Mouse (Mus musculus) regulatory T cell (primary cell): ENCODE measurements at regions not wholly inside any gene's neighbourhood (a gene's known extent, or its start where the extent isn't known, plus 50 kb on each side); places are given as distances from the start of the nearest gene placed in this dataset.

Experiments
- in situ Hi-C: fragments of 300-600 bp; cut with MboI, MseI; formaldehyde crosslinking; loops from one replicate; pipeline ENCODE4 v1.15.1; 2025; ENCODE audit warnings: high pct_unique_total_duplicates

DNA sequence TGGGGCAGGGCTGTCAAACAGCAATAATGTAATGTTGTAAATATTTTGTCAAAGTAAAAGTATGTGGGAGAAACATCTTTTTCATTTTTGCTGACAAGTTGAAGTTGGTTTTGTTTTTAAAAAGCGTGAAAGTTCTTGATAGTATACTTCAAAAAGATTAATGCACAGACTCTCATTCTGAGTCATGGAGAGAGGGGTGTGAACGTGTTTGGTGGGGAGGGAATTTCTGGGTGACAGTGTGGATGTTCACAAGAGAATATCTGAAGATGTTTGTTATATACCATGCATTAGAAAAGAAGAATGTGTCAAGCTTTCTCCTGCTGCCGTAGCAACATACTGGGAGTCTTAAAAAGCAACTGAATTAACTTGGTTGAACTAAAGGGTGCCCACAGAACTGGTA, 57.0 kb downstream of the Rps29 start:
- in situ Hi-C loops = no loop called here

DNA sequence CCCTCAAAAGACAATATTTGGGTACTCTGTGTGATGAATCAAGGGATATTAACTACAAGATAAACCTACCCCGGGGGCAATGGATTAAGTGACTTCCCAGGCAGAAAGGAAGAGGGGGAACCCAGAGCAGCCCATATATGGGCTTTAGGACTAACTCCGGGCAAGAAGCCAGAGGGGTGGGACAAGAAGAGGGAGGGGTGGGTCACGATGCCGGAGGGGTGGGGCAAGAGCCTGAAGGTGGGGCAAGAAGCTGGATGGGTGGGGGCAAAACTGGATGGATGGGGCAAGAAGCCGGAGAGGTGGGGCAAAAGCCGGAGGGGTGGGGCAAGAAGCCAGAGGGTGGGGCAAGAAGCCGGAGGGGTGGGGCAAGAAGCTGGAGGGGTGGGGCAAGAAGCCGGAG, 64.1 kb downstream of the Rps29 start:
- in situ Hi-C loops = loop anchor here (25.0 kb wide), 1 partner anchor 1308 kb away; no protein-coding TSS in a partner anchor

DNA sequence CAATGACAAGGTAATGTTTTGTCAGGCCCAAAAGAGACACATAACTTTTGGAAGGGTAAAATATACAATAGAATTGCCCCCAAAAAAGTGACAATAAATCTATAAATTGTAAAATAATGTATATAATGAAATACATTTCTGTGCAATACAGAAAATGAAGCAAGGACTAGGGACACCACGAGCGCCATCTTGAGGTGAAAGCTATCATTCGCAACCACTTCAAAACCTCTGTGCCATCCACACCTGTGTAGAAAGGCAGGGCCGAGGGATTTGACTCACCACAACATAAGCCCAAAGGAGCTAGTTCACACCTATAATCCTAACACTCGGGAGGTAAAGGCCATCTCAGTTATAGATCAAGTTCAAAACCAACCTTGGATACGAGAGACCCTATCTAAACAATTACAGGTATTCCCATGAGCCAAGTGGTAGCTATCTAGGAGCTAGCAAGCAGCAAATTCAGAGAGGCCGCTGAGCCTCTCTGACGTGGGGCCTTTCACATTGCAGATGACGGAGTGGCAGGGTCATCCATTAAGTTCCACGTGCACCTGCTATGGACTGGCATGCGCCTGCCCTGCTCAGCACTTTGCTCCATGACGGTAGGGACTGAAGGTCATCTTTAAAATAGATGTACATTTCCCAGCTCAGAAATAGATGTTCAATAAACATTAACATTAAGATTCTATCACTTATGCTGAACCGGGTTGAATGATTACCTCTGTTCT, 65.8 kb downstream of the Rps29 start:
- in situ Hi-C loops = loop anchor here (25.0 kb wide), 1 partner anchor 1306 kb away; no protein-coding TSS in a partner anchor

- in situ Hi-C loops = loop anchor here (25.0 kb wide), 1 partner anchor 1301 kb away; no protein-coding TSS in a partner anchor
These were observed 70.9 kb downstream of the Rps29 start for GRCm38 (mm10) chr12:69087928-69088609.

- in situ Hi-C loops = loop anchor here (25.0 kb wide), 1 partner anchor 1298 kb away; no protein-coding TSS in a partner anchor
These were observed 73.3 kb downstream of the Rps29 start for GRCm38 (mm10) chr12:69085522-69086179.

GRCm38 (mm10) chr12:69084656-69085055, 74.3 kb downstream of the Rps29 start:
- in situ Hi-C loops = loop anchor here (25.0 kb wide), 1 partner anchor 1297 kb away; no protein-coding TSS in a partner anchor

DNA sequence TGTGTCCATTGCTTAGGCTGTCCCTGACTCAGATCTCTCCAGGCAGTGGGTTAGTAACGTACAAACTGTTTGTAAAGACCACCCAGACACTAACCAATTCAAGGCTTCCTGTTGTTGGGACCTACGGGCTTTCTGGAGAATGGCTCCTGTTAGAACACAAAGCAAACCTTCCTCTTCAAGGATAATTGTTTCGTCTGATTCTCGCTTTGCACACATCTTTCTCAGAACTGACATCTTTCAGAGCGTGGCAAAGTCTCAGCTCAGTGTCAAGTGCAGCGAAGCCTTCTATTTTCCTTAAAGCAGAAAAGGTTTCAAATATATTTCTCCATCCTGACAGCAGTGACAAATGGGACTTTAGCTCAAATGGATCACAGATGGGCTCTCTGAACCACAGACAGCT, 76.9 kb downstream of the Rps29 start:
- in situ Hi-C loops = loop anchor here (25.0 kb wide), 1 partner anchor 1295 kb away; no protein-coding TSS in a partner anchor

DNA sequence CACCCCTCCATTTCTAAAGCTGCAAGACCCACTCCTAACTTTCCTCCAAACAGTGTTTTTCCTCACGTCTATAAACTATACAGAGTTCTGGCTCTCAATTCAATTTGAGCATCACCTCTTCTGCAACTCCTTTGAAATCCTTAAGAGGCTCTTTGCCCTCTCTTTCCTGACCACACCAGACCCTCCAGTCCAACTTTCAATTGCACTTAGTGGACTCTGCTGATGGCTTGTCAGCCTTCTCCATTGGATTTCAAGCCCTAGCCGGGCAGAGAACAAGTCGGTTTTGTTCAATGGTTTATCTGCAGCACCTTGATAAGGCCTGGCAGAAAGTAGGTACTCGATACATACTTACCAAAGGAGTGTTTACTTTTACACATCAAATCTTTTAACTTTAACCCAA, 119.4 kb downstream of the Rps29 start:
- in situ Hi-C loops = no loop called here

GRCm38 (mm10) chr12:69023594-69023993, 135.4 kb downstream of the Rps29 start:
- in situ Hi-C loops = no loop called here

- in situ Hi-C loops = no loop called here
These were observed 142.2 kb downstream of the Rps29 start for GRCm38 (mm10) chr12:69016705-69017306.

GRCm38 (mm10) chr12:69005141-69005540, 153.8 kb downstream of the Rps29 start:
- in situ Hi-C loops = loop anchor here (10.0 kb wide), 1 partner anchor 280 kb away; no protein-coding TSS in a partner anchor

- in situ Hi-C loops = loop anchor here (10.0 kb wide), 1 partner anchor 277 kb away; no protein-coding TSS in a partner anchor
These were observed 156.9 kb downstream of the Rps29 start for GRCm38 (mm10) chr12:69002106-69002505.

DNA sequence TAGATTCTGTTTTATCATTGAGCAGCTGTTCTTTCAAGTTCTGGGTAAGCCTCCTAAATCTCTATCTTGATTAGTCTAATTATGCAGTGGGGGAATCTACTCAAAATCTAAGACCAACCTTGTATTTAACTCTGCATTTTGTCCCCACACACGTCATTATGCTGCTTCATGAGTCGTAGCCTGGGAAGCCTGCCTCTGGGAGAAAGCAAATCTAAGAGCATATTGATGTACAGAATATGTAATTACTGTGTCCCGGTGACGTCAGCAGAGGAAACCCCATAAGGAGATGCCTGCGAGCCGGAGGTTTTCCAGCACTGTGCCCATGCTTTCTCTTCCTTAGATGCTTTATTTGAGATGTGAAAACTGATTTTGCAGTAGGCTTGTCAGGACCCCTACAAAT, 161.7 kb downstream of the Rps29 start:
- in situ Hi-C loops = no loop called here

DNA sequence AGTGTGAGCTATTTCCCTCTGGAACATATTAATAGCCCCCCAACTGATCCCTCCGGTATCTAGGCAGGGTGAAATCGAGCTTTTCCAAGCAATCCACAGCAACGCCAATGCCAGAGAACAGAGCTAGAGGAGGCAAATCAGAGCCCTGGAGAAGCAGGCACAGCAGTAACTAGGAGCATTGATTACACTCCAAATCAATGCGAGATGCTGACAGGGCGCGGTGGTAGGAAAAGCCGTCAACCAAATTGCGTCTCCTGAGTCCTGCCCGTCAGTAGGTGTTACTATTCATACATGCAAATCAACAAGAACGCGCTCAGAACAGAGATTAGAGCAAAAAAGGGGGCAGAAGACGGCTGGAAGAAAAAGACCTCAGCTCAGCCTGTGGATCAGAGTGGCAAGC, 162.2 kb downstream of the Rps29 start:
- in situ Hi-C loops = no loop called here

DNA sequence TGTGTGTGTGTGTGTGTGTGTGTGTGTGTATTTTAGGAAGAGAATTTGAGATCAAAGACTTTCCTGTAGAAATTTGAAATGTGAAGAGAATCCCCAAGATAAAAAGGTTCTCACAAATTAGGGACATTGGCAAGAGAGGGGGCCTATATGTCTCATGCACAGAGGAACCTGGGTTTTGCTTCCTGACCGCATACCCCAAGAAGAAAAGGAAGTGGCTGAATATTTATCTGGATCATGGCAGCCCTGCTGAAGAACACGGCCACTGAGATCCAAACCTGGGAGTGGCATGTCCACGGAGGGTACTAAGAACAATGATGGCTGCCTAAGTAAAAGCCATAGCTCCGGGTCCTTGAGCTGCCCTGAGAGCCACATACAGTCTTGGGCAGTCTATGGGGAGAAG, 178.3 kb downstream of the Rps29 start:
- in situ Hi-C loops = no loop called here

DNA sequence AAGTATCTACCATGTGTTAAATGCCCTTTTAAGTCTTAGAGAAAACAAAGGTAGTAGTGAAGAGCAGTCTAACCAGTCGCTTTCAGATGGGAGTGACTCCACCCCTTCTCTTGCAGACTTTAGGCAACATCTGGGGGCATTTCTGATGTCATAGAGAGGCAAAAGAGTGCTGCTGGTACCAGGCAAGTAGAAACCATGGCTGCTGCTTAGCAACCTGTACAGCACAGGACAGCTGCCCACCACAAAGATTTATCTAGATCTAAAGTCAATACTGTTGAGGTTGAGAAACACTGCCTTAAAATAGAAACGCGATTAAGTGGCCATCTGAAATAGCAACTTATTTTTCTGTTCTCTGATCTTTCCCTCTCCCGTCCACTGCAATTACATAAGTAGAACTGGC, 178.8 kb downstream of the Rps29 start:
- in situ Hi-C loops = no loop called here

GRCm38 (mm10) chr12:68979232-68979631, 179.8 kb downstream of the Rps29 start:
- in situ Hi-C loops = no loop called here

- in situ Hi-C loops = no loop called here
These were observed 181.7 kb downstream of the Rps29 start for GRCm38 (mm10) chr12:68977276-68977675.

DNA sequence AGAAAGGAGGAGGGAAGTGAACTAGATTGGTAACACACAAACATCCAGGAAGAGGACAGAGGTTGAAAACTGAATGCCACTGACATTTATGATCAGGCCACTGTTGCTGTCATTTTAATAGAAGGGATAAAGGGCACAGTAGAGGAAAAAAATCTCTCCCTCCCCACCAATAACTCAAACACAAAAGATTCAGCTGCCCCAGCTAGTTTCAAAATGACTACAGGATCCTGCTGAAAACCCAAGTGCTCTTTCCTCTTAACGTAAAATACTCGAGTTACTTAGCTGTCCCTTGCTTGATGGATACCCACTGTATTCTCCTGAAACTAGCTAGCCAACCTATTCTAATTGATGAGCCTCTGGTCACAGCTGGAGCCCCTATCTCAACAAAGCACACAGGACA, 211.7 kb downstream of the Rps29 start:
- in situ Hi-C loops = no loop called here

DNA sequence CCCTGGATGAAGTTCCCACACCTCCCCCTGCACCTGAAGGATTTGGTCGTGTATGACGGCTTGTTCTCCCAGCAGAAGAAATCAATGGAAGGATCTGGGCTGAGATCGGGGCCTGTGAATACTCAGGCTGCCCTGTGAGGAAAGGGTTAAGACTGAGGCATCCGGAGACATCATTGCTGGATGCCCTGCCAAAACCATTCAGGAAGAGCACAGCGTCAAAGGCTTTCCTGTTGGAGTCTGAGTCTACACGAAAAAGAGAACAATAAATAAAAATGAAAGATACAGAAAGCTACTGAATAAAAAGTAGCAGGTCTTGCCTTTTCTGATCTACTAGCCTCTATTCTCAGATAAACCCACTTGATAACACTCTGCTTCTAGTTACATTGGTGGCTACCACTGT, 248.4 kb downstream of the Rps29 start:
- in situ Hi-C loops = no loop called here

GRCm38 (mm10) chr12:68904770-68905169, 254.2 kb downstream of the Rps29 start:
- in situ Hi-C loops = no loop called here

GRCm38 (mm10) chr12:68889141-68889540, 269.8 kb downstream of the Rps29 start:
- in situ Hi-C loops = no loop called here
